Mouse (Mus musculus): ENCODE data around the gene Cntnap1. TPM values are rescaled to one million over a fixed set of nuclear protein-coding genes. Genes with fewer than 3 reads are reported as not detected.

Cntnap1 gene
- total RNA-seq, 2 experiments from 2014 or later: 154 to 162 TPM

Small RNAs within 50 kb of the gene (microRNA-seq; reads per million reads assigned to microRNA genes)
- 0 reads per million in 2 experiments for gene Gm27626

Other genes with a start within 250 kb of the Cntnap1 start
- 10 to 100 TPM; 35.5 to 35.9 TPM for gene Stat3, start 231.0 kb upstream of the Cntnap1 start, total RNA-seq (2021)
- gene Cavin1, start 199.6 kb upstream of the Cntnap1 start, total RNA-seq (2021): 10 to 100 TPM; 15.8 to 16.0 TPM
- gene Atp6v0a1, start 161.1 kb upstream of the Cntnap1 start, total RNA-seq (2021): 100 to 1,000 TPM; 421 to 426 TPM
- gene Naglu, start 100.5 kb upstream of the Cntnap1 start, total RNA-seq (2021): 1 to 10 TPM; 6.9 to 8.6 TPM
- gene Hsd17b1, start 92.1 kb upstream of the Cntnap1 start, total RNA-seq (2021): 1 to 10 TPM in 1 of 2 experiments, under 1 TPM in 1; 0.66 to 1.5 TPM
- gene Coasy, start 88.0 kb upstream of the Cntnap1 start, total RNA-seq (2021): 10 to 100 TPM; 24.5 to 25.7 TPM
- gene Mlx, start 83.2 kb upstream of the Cntnap1 start, total RNA-seq (2021): 10 to 100 TPM; 41.6 to 44.3 TPM
- 1 to 10 TPM; 3.4 to 5.4 TPM for gene Psmc3ip, start 75.1 kb upstream of the Cntnap1 start, total RNA-seq (2021)
- 10 to 100 TPM; 57.2 to 58.1 TPM for gene Retreg3, start 50.6 kb upstream of the Cntnap1 start, total RNA-seq (2021)
- gene Tubg1, start 50.6 kb upstream of the Cntnap1 start, total RNA-seq (2021): 10 to 100 TPM; 43.7 to 46.5 TPM
- gene Tubg2, start 14.6 kb upstream of the Cntnap1 start, total RNA-seq (2021): 10 to 100 TPM; 40.2 to 42.7 TPM
- 10 to 100 TPM; 15.0 to 15.3 TPM for gene Plekhh3, start 828 bp downstream of the Cntnap1 start, total RNA-seq (2021)
- gene Ccr10, start 4.9 kb downstream of the Cntnap1 start, total RNA-seq (2021): under 1 TPM in 1 of 2 experiments, not detected in 1; 0.18 TPM
- gene Ezh1, start 55.9 kb downstream of the Cntnap1 start, total RNA-seq (2021): 10 to 100 TPM; 79.0 to 84.0 TPM
- 10 to 100 TPM; 62.2 to 72.8 TPM for gene Ramp2, start 75.5 kb downstream of the Cntnap1 start, total RNA-seq (2021)
- gene Vps25, start 83.2 kb downstream of the Cntnap1 start, total RNA-seq (2021): 10 to 100 TPM; 61.8 to 65.6 TPM
- gene Wnk4, start 90.0 kb downstream of the Cntnap1 start, total RNA-seq (2021): 10 to 100 TPM in 1 of 2 experiments, 1 to 10 TPM in 1; 9.8 to 10.4 TPM
- under 1 TPM; 0.30 to 0.47 TPM for gene Cntd1, start 108.5 kb downstream of the Cntnap1 start, total RNA-seq (2021)
- gene Coa3, start 108.6 kb downstream of the Cntnap1 start, total RNA-seq (2021): 100 to 1,000 TPM; 102 to 103 TPM
- gene Becn1, start 131.8 kb downstream of the Cntnap1 start, total RNA-seq (2021): 100 to 1,000 TPM; 211 to 217 TPM
- 100 to 1,000 TPM; 118 to 127 TPM for gene Psme3, start 145.7 kb downstream of the Cntnap1 start, total RNA-seq (2021)
- gene Aoc2, start 154.5 kb downstream of the Cntnap1 start, total RNA-seq (2021): 1 to 10 TPM; 6.3 to 7.0 TPM
- gene Aoc3, start 160.1 kb downstream of the Cntnap1 start, total RNA-seq (2021): under 1 TPM; 0.36 to 0.47 TPM
- not detected for gene G6pc, start 197.0 kb downstream of the Cntnap1 start, total RNA-seq (2021)
- 10 to 100 TPM; 45.9 to 51.1 TPM for gene Aarsd1, start 247.1 kb downstream of the Cntnap1 start, total RNA-seq (2021)